Mouse (Mus musculus): ENCODE measurements around the gene Gm10272. TPM values are rescaled to one million over a fixed set of nuclear protein-coding genes. Genes with fewer than 3 reads are reported as not detected.
"Not testable (repeated sequence)": the region's sequence is repeated elsewhere in the genome, so short reads cannot be mapped to it uniquely, and the experiment has no call there.

Gene Gm10272
- total RNA-seq (2018; cell fraction: chromatin; rRNA removed) = not detected
- total RNA-seq (2018; cell fraction: cytosol; rRNA removed) = not detected
- total RNA-seq (2018; cell fraction: nucleus; rRNA removed) = not detected
- polyA plus RNA-seq (2018) = not detected in 3 replicates

DNA sequence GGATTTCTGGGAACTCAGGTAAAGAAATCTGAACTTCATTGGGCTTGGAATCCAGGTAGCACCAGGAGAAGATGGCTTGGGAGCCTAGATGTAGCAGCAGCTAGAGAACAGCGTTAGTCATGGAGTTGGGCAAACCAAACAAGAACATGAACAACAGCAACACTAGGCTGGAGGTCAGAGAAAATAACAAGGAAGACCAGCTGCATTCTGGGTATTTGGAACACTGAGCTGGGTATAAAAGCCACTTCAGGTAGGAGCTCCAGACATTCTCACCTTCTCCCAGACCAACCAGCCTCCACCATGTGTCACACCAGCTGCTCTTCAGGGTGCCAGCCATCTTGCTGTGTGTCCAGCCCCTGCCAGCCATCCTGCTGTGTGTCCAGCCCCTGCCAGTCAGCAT lies at the start of gene Gm10272:
Gm10272 (plus strand) TSS at position 301 of the 400 bp plus-strand sequence.
- H3K36me3 ChIP-seq (ENCODE audit: inconsistent target) = no peaks in the 10 kb centered on the region
- no peak within 1 kb of the TSS for H3K27ac ChIP-seq
- H3K79me2 ChIP-seq (ENCODE audit: inconsistent target) = no peaks in the 10 kb centered on the region
- 100% methylated on average over 1 of the region's 1 CpGs for WGBS (ENCODE audit: missing documents)
- no peak within 1 kb of the TSS for H3K4me3 ChIP-seq (ENCODE audit: inconsistent target)

DNA sequence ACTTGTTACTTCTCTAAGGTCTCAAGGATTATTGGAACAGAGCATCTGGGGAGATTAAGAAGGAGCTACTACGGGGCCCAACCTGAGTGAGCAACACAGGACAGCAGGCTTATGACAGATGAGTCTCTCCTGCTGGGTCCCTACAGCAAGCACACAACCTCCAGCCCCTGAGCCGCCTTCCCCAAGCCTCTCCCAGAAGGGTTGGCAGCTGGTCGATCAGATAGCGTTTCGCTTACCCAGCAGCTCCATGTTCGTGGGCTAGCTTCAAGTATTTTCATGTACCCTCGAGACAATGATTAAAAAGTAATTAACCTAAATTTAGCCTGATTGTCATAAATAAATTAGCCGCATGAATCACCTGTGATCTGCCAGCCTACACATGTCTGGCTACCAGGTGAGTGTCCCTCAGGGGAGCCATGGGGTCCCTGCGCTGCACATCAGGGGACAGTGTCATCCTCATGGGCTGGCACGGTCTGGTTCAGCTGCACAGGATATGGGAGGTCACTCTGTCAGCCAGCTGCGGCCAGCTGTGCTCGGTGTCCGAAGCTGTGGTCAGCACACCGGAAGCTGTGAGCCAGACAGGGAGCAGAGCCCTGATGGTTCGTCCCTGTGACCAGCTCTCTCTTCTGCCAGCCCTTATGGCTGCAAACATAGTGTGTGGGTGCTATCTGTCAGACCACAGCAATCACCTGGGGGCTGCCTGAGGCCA lies 48.0 kb upstream of the Gm10272 start:
- 84% methylated on average over 15 of the region's 15 CpGs for WGBS (ENCODE audit: missing documents)
- no peak overlapping the region for H3K27ac ChIP-seq
- H3K4me3 ChIP-seq (ENCODE audit: inconsistent target) = no peak overlapping the region
- no peaks in the 10 kb centered on the region for H3K79me2 ChIP-seq (ENCODE audit: inconsistent target)
- H3K36me3 ChIP-seq (ENCODE audit: inconsistent target) = no peaks in the 10 kb centered on the region

DNA sequence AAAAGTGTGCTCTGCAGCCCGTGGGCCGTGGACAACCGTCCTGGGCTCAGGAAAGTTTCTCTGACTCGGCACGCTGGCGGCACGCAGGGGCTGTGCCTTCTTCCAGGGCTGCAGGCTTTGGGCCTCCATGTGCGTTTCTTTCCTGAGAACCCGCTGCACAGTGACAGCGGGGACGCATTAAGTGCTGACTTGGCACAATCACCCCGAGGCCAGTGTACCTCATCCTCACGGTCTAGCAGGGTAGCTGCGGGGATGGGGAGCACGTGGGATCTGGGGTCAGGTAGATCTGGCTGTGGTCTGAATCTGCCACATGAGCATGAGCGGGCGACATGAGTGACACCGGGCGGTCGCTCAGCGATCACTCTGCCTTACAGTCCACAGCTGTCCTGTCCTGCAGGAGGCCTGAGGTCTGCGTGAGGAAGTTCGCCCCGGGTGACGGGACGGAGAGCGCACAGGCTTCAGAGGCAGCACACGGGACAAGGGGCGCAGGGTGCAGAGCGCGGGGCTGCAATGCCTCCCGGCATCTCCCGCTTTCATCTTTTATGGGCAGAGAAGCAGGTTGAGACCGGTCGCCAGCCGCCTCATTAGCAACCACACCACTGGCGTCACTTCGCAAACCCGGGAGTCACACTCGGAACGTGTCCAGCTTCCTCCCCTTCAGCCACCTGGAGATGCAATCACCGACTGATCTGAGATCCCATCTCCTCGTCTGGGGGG lies 42.3 kb upstream of the Gm10272 start:
- H3K4me3 ChIP-seq (ENCODE audit: inconsistent target) = no peak overlapping the region
- 48% methylated on average over 42 of the region's 43 CpGs for WGBS (ENCODE audit: missing documents)

DNA sequence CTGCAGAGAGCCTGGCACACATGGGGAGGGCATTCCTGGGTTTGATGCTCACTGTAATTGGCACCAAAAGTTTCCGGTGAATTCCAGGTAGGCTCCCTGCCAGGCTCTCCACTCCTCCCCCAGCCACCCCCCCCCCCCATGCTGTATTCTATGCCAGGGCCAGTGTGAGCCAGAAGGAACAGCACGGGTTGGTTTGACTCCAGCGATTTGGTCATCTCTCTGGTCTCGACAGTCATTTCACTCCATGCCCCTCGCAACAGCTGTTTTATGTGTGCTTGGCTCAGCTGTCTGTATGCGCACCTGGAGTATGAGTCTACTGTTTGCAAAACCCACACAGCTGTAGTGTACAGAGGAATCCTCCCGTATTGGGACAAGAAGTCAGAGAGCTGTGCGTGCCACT lies 40.1 kb upstream of the Gm10272 start:
- 88% methylated on average over 8 of the region's 8 CpGs for WGBS (ENCODE audit: missing documents)
- H3K36me3 ChIP-seq (ENCODE audit: inconsistent target) = no peaks in the 10 kb centered on the region
- no peak overlapping the region for H3K27ac ChIP-seq
- H3K79me2 ChIP-seq (ENCODE audit: inconsistent target) = no peaks in the 10 kb centered on the region
- no peak overlapping the region for H3K4me3 ChIP-seq (ENCODE audit: inconsistent target)

More for the DNA sequence above, 42.3 kb upstream of the Gm10272 start:
- H3K36me3 ChIP-seq (ENCODE audit: inconsistent target) = no peaks in the 10 kb centered on the region
- no peak overlapping the region for H3K27ac ChIP-seq
- no peaks in the 10 kb centered on the region for H3K79me2 ChIP-seq (ENCODE audit: inconsistent target)

DNA sequence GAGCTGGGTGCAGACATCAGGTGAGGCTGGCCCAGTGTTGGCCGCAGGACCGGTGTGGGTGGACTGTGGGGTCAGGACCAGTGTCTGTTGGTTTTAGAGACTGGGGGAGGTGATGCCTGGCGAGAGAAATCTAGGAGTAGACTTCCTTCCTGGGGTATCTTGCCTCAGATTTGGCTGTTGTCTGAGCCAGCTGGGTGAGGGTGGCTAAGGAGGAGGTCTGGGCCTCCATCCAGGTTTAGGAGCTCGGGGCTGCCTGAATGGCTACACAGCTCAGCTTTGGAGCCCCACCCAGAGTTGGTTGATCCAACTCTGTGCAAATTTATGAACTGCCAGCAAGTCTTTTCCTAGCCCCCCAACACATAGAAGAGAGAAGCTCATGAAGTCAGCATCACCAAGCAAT lies 39.0 kb upstream of the Gm10272 start:
- Histone ChIP-seq H3K4me3 (ENCODE audit: inconsistent target) (no peak overlapping the region), H3K36me3 (ENCODE audit: inconsistent target) (no peaks in the 10 kb centered on the region), H3K79me2 (ENCODE audit: inconsistent target) (no peaks in the 10 kb centered on the region), H3K27ac (no peak overlapping the region)
- 75% methylated on average over 4 of the region's 4 CpGs for WGBS (ENCODE audit: missing documents)

DNA sequence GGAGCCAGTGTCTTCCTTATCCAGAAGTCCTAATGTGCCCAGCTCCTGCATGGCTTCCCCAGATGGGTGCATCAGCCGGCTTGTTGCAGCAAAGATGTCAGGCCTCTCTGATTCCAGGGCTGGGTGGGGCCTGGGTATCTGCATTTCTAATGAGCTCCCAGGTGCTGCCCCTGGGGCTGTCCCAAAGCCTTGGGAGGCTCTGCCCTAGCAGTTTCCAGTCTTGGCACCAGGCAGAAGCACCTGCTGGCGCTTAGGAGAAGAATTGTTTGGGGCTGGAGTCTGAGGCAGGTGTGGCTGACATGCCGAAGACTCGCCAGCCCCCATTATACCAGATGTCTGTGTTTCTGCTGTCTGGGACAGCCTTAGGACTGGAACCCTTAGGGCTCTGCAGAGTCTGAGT lies 35.7 kb upstream of the Gm10272 start:
- Histone ChIP-seq H3K36me3 (ENCODE audit: inconsistent target) (no peaks in the 10 kb centered on the region), H3K79me2 (ENCODE audit: inconsistent target) (no peaks in the 10 kb centered on the region), H3K4me3 (ENCODE audit: inconsistent target) (no peak overlapping the region), H3K27ac (no peak overlapping the region)
- WGBS (ENCODE audit: missing documents) = 81% methylated on average over 4 of the region's 4 CpGs

DNA sequence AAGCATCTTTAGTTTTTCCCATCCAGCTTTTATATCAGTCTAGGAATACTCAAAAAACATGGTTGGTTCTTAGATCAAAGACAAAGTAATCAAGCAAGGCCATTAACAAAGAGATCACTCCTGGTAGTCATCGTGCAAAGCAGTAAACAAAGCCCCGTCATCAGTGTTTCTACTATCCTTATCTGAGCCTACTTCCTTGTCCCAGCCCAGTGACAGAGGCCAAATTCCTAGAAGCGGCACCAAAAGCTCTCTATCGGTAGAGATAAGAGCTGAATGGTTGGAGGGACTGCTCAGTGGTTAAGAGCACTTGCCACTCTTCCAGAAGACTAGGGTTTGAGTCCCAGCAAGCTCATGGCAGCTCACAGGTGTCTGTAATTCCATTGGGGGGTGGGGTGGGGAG lies 34.9 kb upstream of the Gm10272 start:
- H3K36me3 ChIP-seq (ENCODE audit: inconsistent target) = no peaks in the 10 kb centered on the region
- H3K79me2 ChIP-seq (ENCODE audit: inconsistent target) = no peaks in the 10 kb centered on the region
- WGBS (ENCODE audit: missing documents) = 50% methylated on average over 4 of the region's 4 CpGs
- no peak overlapping the region for H3K4me3 ChIP-seq (ENCODE audit: inconsistent target)
- no peak overlapping the region for H3K27ac ChIP-seq

DNA sequence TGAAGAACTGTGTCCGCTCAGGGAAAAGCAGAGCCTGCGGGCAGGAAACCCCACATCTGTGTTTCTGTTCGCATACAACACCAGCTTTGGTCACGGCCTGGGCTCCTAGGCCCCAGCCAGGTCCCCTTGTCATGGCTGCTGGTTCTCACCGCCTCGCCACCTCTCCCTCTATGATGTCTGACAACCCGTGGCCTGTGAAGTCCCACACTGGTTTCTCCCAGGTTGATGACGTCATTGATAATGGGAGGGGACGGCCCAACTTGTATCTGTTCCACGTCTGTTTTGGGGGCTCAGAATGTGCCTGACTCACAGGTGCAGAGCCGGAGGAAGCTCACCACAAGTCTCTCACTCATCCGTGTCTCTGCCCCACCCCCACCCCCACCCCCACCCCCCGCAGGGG lies 32.7 kb upstream of the Gm10272 start:
- no peaks in the 10 kb centered on the region for H3K79me2 ChIP-seq (ENCODE audit: inconsistent target)
- 75% methylated on average over 12 of the region's 13 CpGs for WGBS (ENCODE audit: missing documents)
- no peak overlapping the region for H3K27ac ChIP-seq
- no peaks in the 10 kb centered on the region for H3K36me3 ChIP-seq (ENCODE audit: inconsistent target)
- no peak overlapping the region for H3K4me3 ChIP-seq (ENCODE audit: inconsistent target)

DNA sequence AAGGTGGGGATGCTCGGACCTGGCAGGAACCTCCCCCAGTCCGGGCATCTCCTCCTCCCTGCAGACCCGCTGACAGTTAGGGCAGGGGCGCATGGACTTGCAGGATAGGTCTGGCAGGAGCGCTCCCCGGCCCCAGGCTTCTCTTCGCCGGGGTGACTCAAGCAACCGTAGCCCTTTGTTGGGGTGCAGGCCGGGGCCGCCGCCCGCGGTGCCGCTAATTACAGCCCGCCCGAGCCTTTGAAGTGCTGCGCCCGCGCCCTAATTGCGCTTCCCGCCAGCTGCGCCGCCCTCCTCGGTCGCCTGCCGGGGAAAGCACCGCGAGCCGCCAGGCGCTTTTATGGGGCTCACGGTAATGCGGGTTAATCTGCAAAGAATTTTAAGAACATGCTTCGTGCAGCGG lies 28.9 kb upstream of the Gm10272 start:
- no peak overlapping the region for H3K4me3 ChIP-seq (ENCODE audit: inconsistent target)
- H3K36me3 ChIP-seq (ENCODE audit: inconsistent target) = no peaks in the 10 kb centered on the region
- 2% methylated on average over 35 of the region's 35 CpGs for WGBS (ENCODE audit: missing documents)

DNA sequence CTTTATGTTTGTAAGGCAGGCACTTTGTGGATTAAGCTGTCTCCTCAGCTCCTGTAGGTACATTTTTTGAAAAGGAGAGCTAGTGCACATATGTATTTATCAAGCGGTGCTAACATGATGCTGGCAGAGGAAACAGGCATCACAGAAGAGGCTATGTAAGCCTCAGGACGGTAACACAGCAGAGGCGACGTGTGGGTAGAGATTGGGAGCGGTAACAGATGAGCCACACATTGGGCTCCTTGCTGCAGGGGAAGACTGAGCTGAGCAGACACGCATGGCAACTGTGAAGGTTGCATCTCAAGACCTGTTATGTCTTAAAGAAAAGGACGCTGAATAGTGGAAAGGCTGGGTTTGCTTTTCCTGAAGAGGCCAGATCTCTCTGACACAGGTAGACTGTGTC lies 23.4 kb upstream of the Gm10272 start:
- Histone ChIP-seq H3K36me3 (ENCODE audit: inconsistent target) (no peaks in the 10 kb centered on the region), H3K27ac (no peak overlapping the region), H3K79me2 (ENCODE audit: inconsistent target) (no peaks in the 10 kb centered on the region), H3K4me3 (ENCODE audit: inconsistent target) (no peak overlapping the region)
- 83% methylated on average over 6 of the region's 7 CpGs for WGBS (ENCODE audit: missing documents)

More for the DNA sequence above, 28.9 kb upstream of the Gm10272 start:
- Histone ChIP-seq H3K27ac (no peak overlapping the region), H3K79me2 (ENCODE audit: inconsistent target) (no peaks in the 10 kb centered on the region)

DNA sequence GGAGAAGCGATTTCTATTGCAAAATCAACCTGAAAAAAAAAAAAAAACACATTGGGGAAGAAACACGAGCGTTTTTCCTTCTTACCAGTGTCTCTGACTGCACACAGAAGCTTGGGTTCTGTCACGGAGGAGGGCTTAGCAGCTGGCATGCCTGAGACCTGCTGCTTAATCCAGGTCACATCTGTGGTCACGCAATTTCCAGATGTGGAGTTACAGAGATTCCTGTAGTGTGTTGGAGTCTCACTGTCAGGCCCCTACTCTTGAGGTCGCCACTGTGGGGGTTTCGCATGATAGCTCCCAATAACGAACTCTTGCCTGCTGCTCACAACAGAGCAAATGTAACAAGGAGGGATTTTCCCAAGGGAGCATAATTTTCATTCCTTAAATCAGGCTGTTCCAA lies 22.2 kb upstream of the Gm10272 start:
- Histone ChIP-seq H3K79me2 (ENCODE audit: inconsistent target) (no peaks in the 10 kb centered on the region), H3K4me3 (ENCODE audit: inconsistent target) (no peak overlapping the region), H3K27ac (no peak overlapping the region), H3K36me3 (ENCODE audit: inconsistent target) (no peaks in the 10 kb centered on the region)
- WGBS (ENCODE audit: missing documents) = 47% methylated on average over 8 of the region's 8 CpGs

DNA sequence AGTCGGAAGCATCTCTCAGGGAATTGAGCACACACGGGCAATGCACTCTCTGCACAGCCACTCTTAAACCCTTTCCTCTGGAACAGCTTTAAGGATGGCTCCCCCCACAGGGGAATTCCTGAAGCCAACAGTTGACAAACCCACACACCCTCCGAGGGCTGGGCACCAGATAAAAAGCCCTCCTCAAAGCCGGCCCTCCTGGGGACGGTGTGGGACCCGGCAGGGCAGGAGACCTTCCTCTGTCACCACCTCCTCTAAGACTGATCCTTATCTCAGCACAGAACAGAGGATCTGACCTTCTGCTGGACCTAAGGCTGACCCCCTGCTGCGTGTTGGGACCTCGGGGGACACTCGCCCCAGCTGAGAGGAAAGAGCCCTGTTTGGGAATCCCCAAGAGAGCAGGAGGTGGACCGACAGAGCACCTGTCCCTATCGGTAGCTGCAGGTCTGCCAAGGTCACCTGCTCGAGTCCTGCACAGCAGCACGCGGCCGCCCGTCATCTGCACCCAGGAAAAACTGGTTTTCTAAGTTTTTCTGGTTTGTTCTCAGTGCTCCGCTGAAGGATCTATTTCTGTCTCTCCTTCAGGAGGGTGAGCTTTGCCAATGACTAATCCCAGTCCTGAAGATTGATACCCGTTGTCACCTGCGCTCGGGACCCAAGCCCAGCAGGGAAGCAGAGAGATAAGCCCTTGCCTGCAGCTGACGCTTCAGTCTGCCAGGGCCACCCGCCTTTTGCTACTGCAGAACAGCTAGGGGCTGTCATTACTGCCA lies 20.3 kb upstream of the Gm10272 start, which contains the start of gene Tspear:
Tspear (plus strand) TSS at position 675 of the 770 bp plus-strand sequence.
- WGBS (ENCODE audit: missing documents) = 17% methylated on average over 22 of the region's 22 CpGs
- Histone ChIP-seq H3K79me2 (ENCODE audit: inconsistent target) (no peaks in the 10 kb centered on the region), H3K27ac (no peak within 1 kb of the TSS), H3K36me3 (ENCODE audit: inconsistent target) (no peaks in the 10 kb centered on the region), H3K4me3 (ENCODE audit: inconsistent target) (no peak within 1 kb of the TSS)

DNA sequence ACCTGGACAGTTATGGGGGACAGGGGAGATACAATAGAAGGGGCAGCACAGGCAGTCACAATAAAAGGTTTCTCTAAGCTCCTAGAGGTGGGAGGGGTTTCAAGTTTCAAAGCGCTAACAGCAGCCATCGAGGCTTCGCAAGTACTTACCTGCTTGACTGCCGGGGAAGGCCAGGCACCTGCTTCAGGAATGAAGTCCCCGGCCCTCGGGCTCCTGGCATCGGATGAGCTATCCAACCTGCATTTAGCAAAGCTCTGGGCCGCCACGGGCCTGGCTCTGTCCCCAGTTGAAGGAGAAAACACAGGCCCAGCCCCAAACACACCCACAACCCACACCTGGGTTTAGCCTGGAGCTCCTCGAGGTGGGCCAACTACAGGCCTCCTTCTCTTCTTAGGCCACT lies 19.4 kb upstream of the Gm10272 start:
- WGBS (ENCODE audit: missing documents) = 56% methylated on average over 10 of the region's 10 CpGs
- Histone ChIP-seq H3K27ac (no peak overlapping the region), H3K36me3 (ENCODE audit: inconsistent target) (no peaks in the 10 kb centered on the region), H3K4me3 (ENCODE audit: inconsistent target) (no peak overlapping the region), H3K79me2 (ENCODE audit: inconsistent target) (no peaks in the 10 kb centered on the region)

DNA sequence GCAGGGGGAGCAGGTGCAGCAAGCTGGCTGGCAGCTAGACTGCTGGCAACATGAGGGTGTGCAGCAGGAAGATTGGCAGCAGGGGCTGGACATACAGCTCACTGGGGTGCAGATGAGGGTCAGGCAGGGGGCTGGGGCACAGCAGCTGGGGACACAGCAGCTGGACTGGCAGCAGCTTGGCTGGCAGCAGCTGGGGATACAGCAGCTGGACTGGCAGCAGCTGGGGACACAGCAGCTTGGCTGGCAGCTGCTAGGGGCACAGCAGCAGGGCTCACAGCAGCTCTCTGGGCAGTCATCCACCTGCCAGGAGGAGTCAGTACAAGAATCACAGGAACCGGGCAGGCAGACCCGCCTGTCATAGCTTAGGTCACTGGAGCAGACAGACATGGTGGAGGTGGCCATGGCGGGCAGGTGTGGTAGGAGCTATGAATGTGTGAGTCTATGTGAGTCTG lies 16.0 kb upstream of the Gm10272 start, which contains the start of gene Gm19402:
Gm19402 (minus strand) TSS at position 402 of the 452 bp plus-strand sequence.
- not testable (repeated sequence) for H3K79me2 ChIP-seq (ENCODE audit: inconsistent target); H3K27ac ChIP-seq; H3K4me3 ChIP-seq (ENCODE audit: inconsistent target); H3K36me3 ChIP-seq (ENCODE audit: inconsistent target)
- WGBS (ENCODE audit: missing documents) = 76% methylated on average over 3 of the region's 3 CpGs
